Mouse (Mus musculus): Measurements from ENCODE around the gene Maml2.

Maml2 gene

GRCm38 (mm10) chr9:13587085-13587933, 289.6 kb downstream of the Maml2 start:
- no peak for TF ChIP-seq POU5F1 (IDR thresholded peaks at IDR 0.05; ENCODE audit: borderline replicate concordance, low read length)
- TF ChIP-seq NANOG (IDR thresholded peaks at IDR 0.05; ENCODE audit: borderline replicate concordance, low read length), result no peak
- no peak for TF ChIP-seq CTCF (conservative IDR thresholded peaks at IDR 0.05; ENCODE audit: low read length)
- Histone ChIP-seq H3K27me3 (ENCODE audit: insufficient read depth, low read length) (0 out of 2 replicates have a peak, but pooled peaks cover 4% of the 10 kb centered on the region), H3K4me3 (replicated peaks; ENCODE audit: low read length) (no peak overlapping the region), H3K4me1 (replicated peaks; ENCODE audit: low read depth, low read length) (peaks cover 24% of the 10 kb centered on the region), H3K36me3 (ENCODE audit: insufficient read depth, low read length) (no peaks in the 10 kb centered on the region), H3K9me3 (ENCODE audit: low read length) (no peaks in the 10 kb centered on the region)

- TF ChIP-seq CTCF (conservative IDR thresholded peaks at IDR 0.05; ENCODE audit: low read length) (no peak), POU5F1 (IDR thresholded peaks at IDR 0.05; ENCODE audit: borderline replicate concordance, low read length) (no peak), NANOG (IDR thresholded peaks at IDR 0.05; ENCODE audit: borderline replicate concordance, low read length) (no peak)
These were observed 291.0 kb downstream of the Maml2 start for GRCm38 (mm10) chr9:13588786-13589185.

GRCm38 (mm10) chr9:13592701-13593100, 294.9 kb downstream of the Maml2 start:
- peaks cover 6% of the 10 kb centered on the region; the same call in 1 of the 2 replicates for H3K27me3 ChIP-seq (ENCODE audit: insufficient read depth, low read length)
- no peaks in the 10 kb centered on the region for H3K36me3 ChIP-seq (ENCODE audit: insufficient read depth, low read length)
- no peaks in the 10 kb centered on the region for H3K9me3 ChIP-seq (ENCODE audit: low read length)
- no peak for TF ChIP-seq POU5F1 (IDR thresholded peaks at IDR 0.05; ENCODE audit: borderline replicate concordance, low read length)
- TF ChIP-seq CTCF (conservative IDR thresholded peaks at IDR 0.05; ENCODE audit: low read length), result no peak
- no peak for TF ChIP-seq NANOG (IDR thresholded peaks at IDR 0.05; ENCODE audit: borderline replicate concordance, low read length)
- no peaks in the 10 kb centered on the region for H3K4me1 ChIP-seq (replicated peaks; ENCODE audit: low read depth, low read length)
- H3K4me3 ChIP-seq (replicated peaks; ENCODE audit: low read length), result no peak overlapping the region

More at GRCm38 (mm10) chr9:13588786-13589185, 291.0 kb downstream of the Maml2 start:
- Histone ChIP-seq H3K4me1 (replicated peaks; ENCODE audit: low read depth, low read length) (peaks cover 15% of the 10 kb centered on the region), H3K36me3 (ENCODE audit: insufficient read depth, low read length) (no peaks in the 10 kb centered on the region), H3K9me3 (ENCODE audit: low read length) (no peaks in the 10 kb centered on the region), H3K27me3 (ENCODE audit: insufficient read depth, low read length) (0 out of 2 replicates have a peak, but pooled peaks cover 4% of the 10 kb centered on the region), H3K4me3 (replicated peaks; ENCODE audit: low read length) (no peak overlapping the region)

GRCm38 (mm10) chr9:13597736-13598135, 300.0 kb downstream of the Maml2 start:
- Histone ChIP-seq H3K4me3 (replicated peaks; ENCODE audit: low read length) (no peak overlapping the region), H3K36me3 (ENCODE audit: insufficient read depth, low read length) (no peaks in the 10 kb centered on the region), H3K4me1 (replicated peaks; ENCODE audit: low read depth, low read length) (no peaks in the 10 kb centered on the region), H3K27me3 (ENCODE audit: insufficient read depth, low read length) (peaks cover 6% of the 10 kb centered on the region; the same call in 1 of the 2 replicates), H3K9me3 (ENCODE audit: low read length) (no peaks in the 10 kb centered on the region)
- TF ChIP-seq NANOG (IDR thresholded peaks at IDR 0.05; ENCODE audit: borderline replicate concordance, low read length) (no peak), POU5F1 (IDR thresholded peaks at IDR 0.05; ENCODE audit: borderline replicate concordance, low read length) (no peak), CTCF (conservative IDR thresholded peaks at IDR 0.05; ENCODE audit: low read length) (no peak)

GRCm38 (mm10) chr9:13598596-13599333, 301.0 kb downstream of the Maml2 start:
- TF ChIP-seq POU5F1 (IDR thresholded peaks at IDR 0.05; ENCODE audit: borderline replicate concordance, low read length), result no peak
- no peak for TF ChIP-seq CTCF (conservative IDR thresholded peaks at IDR 0.05; ENCODE audit: low read length)
- TF ChIP-seq NANOG (IDR thresholded peaks at IDR 0.05; ENCODE audit: borderline replicate concordance, low read length), result no peak

GRCm38 (mm10) chr9:13599334-13599614, 301.5 kb downstream of the Maml2 start:
- TF ChIP-seq POU5F1 (IDR thresholded peaks at IDR 0.05; ENCODE audit: borderline replicate concordance, low read length), result no peak
- TF ChIP-seq CTCF (conservative IDR thresholded peaks at IDR 0.05; ENCODE audit: low read length), result no peak
- no peak for TF ChIP-seq NANOG (IDR thresholded peaks at IDR 0.05; ENCODE audit: borderline replicate concordance, low read length)
- Histone ChIP-seq H3K4me3 (replicated peaks; ENCODE audit: low read length) (no peak overlapping the region), H3K9me3 (ENCODE audit: low read length) (no peaks in the 10 kb centered on the region), H3K4me1 (replicated peaks; ENCODE audit: low read depth, low read length) (no peaks in the 10 kb centered on the region), H3K36me3 (ENCODE audit: insufficient read depth, low read length) (no peaks in the 10 kb centered on the region), H3K27me3 (ENCODE audit: insufficient read depth, low read length) (peaks cover 6% of the 10 kb centered on the region; the same call in 1 of the 2 replicates)

More at GRCm38 (mm10) chr9:13598596-13599333, 301.0 kb downstream of the Maml2 start:
- H3K9me3 ChIP-seq (ENCODE audit: low read length), result no peaks in the 10 kb centered on the region
- H3K36me3 ChIP-seq (ENCODE audit: insufficient read depth, low read length), result no peaks in the 10 kb centered on the region
- no peaks in the 10 kb centered on the region for H3K4me1 ChIP-seq (replicated peaks; ENCODE audit: low read depth, low read length)
- peaks cover 6% of the 10 kb centered on the region; the same call in 1 of the 2 replicates for H3K27me3 ChIP-seq (ENCODE audit: insufficient read depth, low read length)
- H3K4me3 ChIP-seq (replicated peaks; ENCODE audit: low read length), result no peak overlapping the region

GRCm38 (mm10) chr9:13599800-13600199, 302.0 kb downstream of the Maml2 start:
- no peaks in the 10 kb centered on the region for H3K9me3 ChIP-seq (ENCODE audit: low read length)
- no peak for TF ChIP-seq NANOG (IDR thresholded peaks at IDR 0.05; ENCODE audit: borderline replicate concordance, low read length)
- no peak for TF ChIP-seq CTCF (conservative IDR thresholded peaks at IDR 0.05; ENCODE audit: low read length)
- TF ChIP-seq POU5F1 (IDR thresholded peaks at IDR 0.05; ENCODE audit: borderline replicate concordance, low read length), result no peak
- peaks cover 6% of the 10 kb centered on the region; the same call in 1 of the 2 replicates for H3K27me3 ChIP-seq (ENCODE audit: insufficient read depth, low read length)
- no peak overlapping the region for H3K4me3 ChIP-seq (replicated peaks; ENCODE audit: low read length)
- no peaks in the 10 kb centered on the region for H3K36me3 ChIP-seq (ENCODE audit: insufficient read depth, low read length)
- H3K4me1 ChIP-seq (replicated peaks; ENCODE audit: low read depth, low read length), result no peaks in the 10 kb centered on the region

- no peak overlapping the region for H3K4me3 ChIP-seq (replicated peaks; ENCODE audit: low read length)
- no peaks in the 10 kb centered on the region for H3K36me3 ChIP-seq (ENCODE audit: insufficient read depth, low read length)
- no peaks in the 10 kb centered on the region for H3K4me1 ChIP-seq (replicated peaks; ENCODE audit: low read depth, low read length)
- TF ChIP-seq POU5F1 (IDR thresholded peaks at IDR 0.05; ENCODE audit: borderline replicate concordance, low read length) (no peak), NANOG (IDR thresholded peaks at IDR 0.05; ENCODE audit: borderline replicate concordance, low read length) (no peak), CTCF (conservative IDR thresholded peaks at IDR 0.05; ENCODE audit: low read length) (no peak)
- H3K9me3 ChIP-seq (ENCODE audit: low read length), result no peaks in the 10 kb centered on the region
- H3K27me3 ChIP-seq (ENCODE audit: insufficient read depth, low read length), result peaks cover 6% of the 10 kb centered on the region; the same call in 1 of the 2 replicates
These were observed 304.0 kb downstream of the Maml2 start for GRCm38 (mm10) chr9:13601729-13602128.

Data from E14TG2a.4 (cell line).